Mouse (Mus musculus): Measurements from ENCODE around the gene Tnnc1.

The Tnnc1 gene

GRCm38 (mm10) chr14:31258476-31259050 lies 50.5 kb downstream of the Tnnc1 start:
- no peak for DNase-seq (ENCODE audit: low spot score)

GRCm38 (mm10) chr14:31260374-31260773 lies 52.3 kb downstream of the Tnnc1 start:
- no peak for DNase-seq (ENCODE audit: low spot score)

GRCm38 (mm10) chr14:31260932-31261331 lies 52.8 kb downstream of the Tnnc1 start:
- DNase-seq (ENCODE audit: low spot score): no peak
